10 mouse cellular contexts compared by ENCODE assay signal in genomic region chr9:94696539-94697079, GRCm38 (mm10). TPM values are rescaled to one million over a fixed set of nuclear protein-coding genes. Genes with fewer than 3 reads are reported as not detected.
DNase-seq lines count a peak whose midpoint lies in the region; ATAC-seq and TF ChIP-seq lines count a peak whose summit lies in the region.
"Had no signal": no experiment of that assay in that cellular context is flagged by ENCODE, and none has a peak within 500 bp of the region (broad histone marks: within the 10 kb centered on the region; RNA-seq: fewer than 3 reads in every experiment).

No protein-coding gene starts in this region.

- no peaks in the 10 kb centered on the region for H3K36me3 ChIP-seq in kidney, adult 2 months (ENCODE audit: control insufficient read depth, insufficient read depth, low read length)
- H3K36me3 ChIP-seq in liver, embryonic 12.5 days, result no peaks in the 10 kb centered on the region
- H3K36me3 ChIP-seq in stomach, embryonic 14.5 days (ENCODE audit: control insufficient read depth, insufficient read depth, low read length), result no peaks in the 10 kb centered on the region
- H3K36me3 ChIP-seq: embryonic facial prominence, embryonic 13.5 days had no signal

- H3K4me3 ChIP-seq in kidney, adult 2 months (ENCODE audit: insufficient read depth, low read depth, low read length), result no peak overlapping the region
- H3K4me3 ChIP-seq in liver, embryonic 12.5 days, result no peak overlapping the region
- no peak overlapping the region for H3K4me3 ChIP-seq in stomach, embryonic 14.5 days (ENCODE audit: low read depth, low read length)
- H3K4me3 ChIP-seq: embryonic facial prominence, embryonic 13.5 days had no signal

- 63% methylated on average over 9 of the region's 9 CpGs for WGBS in kidney, adult 2 months
- WGBS in liver, embryonic 12.5 days (ENCODE audit: insufficient replicate concordance), result 36% methylated on average over 9 of the region's 9 CpGs
- 43% methylated on average over 9 of the region's 9 CpGs for WGBS in stomach, embryonic 14.5 days

- no peak for TF ChIP-seq CTCF in kidney, adult 2 months (conservative IDR thresholded peaks at IDR 0.05; ENCODE audit: insufficient read depth, insufficient read length, low read depth, low read length)

- H3K9ac ChIP-seq in liver, embryonic 12.5 days, result no peak overlapping the region
- H3K9ac ChIP-seq in stomach, embryonic 14.5 days (replicated peaks; ENCODE audit: low read depth, low read length), result no peak overlapping the region
- H3K9ac ChIP-seq: embryonic facial prominence, embryonic 13.5 days had no signal

- peak; percentile 19 for DNase-seq in kidney, adult 2 months
- DNase-seq in kidney, adult 8-10 months, result no peak
- peak; percentile 3 for DNase-seq in c-Kit-positive CD71-positive TER-119-positive erythroid progenitor cells, embryonic 14.5 days (ENCODE audit: low spot score)
- no peak for DNase-seq in left cerebral cortex, adult 11 months (ENCODE audit: low spot score)
- DNase-seq in right cerebral cortex, postnatal 36 days (ENCODE audit: low spot score in 2 of 2), result no peak

- peak; percentile 73 for ATAC-seq in liver, embryonic 12.5 days
- ATAC-seq in stomach, embryonic 14.5 days (ENCODE audit: insufficient number of reproducible peaks, insufficient read depth, low FRiP score, low read depth), result peak; percentile 83
- no peak for ATAC-seq in frontal cortex, adult (ENCODE audit: low TSS enrichment)
- ATAC-seq: hindbrain, embryonic 16.5 days had no signal

- no peaks in the 10 kb centered on the region for H3K4me1 ChIP-seq in kidney, adult 2 months (ENCODE audit: control insufficient read depth, insufficient read depth, low read length)
- H3K4me1 ChIP-seq in liver, embryonic 12.5 days, result peaks cover 58% of the 10 kb centered on the region
- H3K4me1 ChIP-seq in stomach, embryonic 14.5 days (ENCODE audit: control insufficient read depth, insufficient read depth, low read length), result peaks cover 4% of the 10 kb centered on the region; the same call in 1 of the 2 replicates

- H3K4me2 ChIP-seq in liver, embryonic 12.5 days, result peak overlapping the region; percentile 21
- H3K4me2 ChIP-seq in stomach, embryonic 14.5 days (replicated peaks; ENCODE audit: low read depth, low read length), result no peak overlapping the region
- H3K4me2 ChIP-seq: embryonic facial prominence, embryonic 13.5 days had no signal

- TF ChIP-seq POLR2A in kidney, adult 2 months (IDR thresholded peaks at IDR 0.05; ENCODE audit: low read depth, low read length), result no peak

- no peaks in the 10 kb centered on the region for H3K27me3 ChIP-seq in kidney, adult 2 months (replicated peaks; ENCODE audit: control insufficient read depth, insufficient read depth, low read length)
- no peaks in the 10 kb centered on the region for H3K27me3 ChIP-seq in liver, embryonic 12.5 days (replicated peaks)
- no peaks in the 10 kb centered on the region for H3K27me3 ChIP-seq in stomach, embryonic 14.5 days (ENCODE audit: control insufficient read depth, insufficient read depth, low read length)
- H3K27me3 ChIP-seq: embryonic facial prominence, embryonic 13.5 days had no signal

- H3K9me3 ChIP-seq in liver, embryonic 12.5 days (replicated peaks), result no peaks in the 10 kb centered on the region
- H3K9me3 ChIP-seq in stomach, embryonic 14.5 days (ENCODE audit: control insufficient read depth, low read depth, low read length), result no peaks in the 10 kb centered on the region
- H3K9me3 ChIP-seq: embryonic facial prominence, embryonic 13.5 days had no signal

- no peak overlapping the region for H3K27ac ChIP-seq in kidney, adult 2 months (ENCODE audit: insufficient read depth, low read depth, low read length)
- H3K27ac ChIP-seq in liver, embryonic 12.5 days, result peak overlapping the region; percentile 43; the same call in 1 of the 2 replicates
- H3K27ac ChIP-seq in stomach, embryonic 14.5 days (ENCODE audit: low read length), result no peak overlapping the region
- H3K27ac ChIP-seq: embryonic facial prominence, embryonic 13.5 days had no signal

RNA-seq across cellular contexts. Expression of gene Slc9a9, which starts 26.9 kb away (rescaled TPM):
- 1.2 and 1.5 TPM in 2 replicates for polyA plus RNA-seq in kidney, adult 2 months (2012; rRNA removed)
- polyA plus RNA-seq in liver, embryonic 12.5 days (2016; fragmentation: Nextera tagmentation; extraction: Ambion mirVana), result 1.6 and 1.7 TPM in 2 replicates
- 4.2 and 4.6 TPM in 2 replicates for polyA plus RNA-seq in stomach, embryonic 14.5 days (2014; fragmentation: Nextera tagmentation; extraction: Ambion mirVana)

Comparison
In these comparisons a context has a peak if more than half of its experiments do, and no peak if none do; other contexts are left out.
1. DNase-seq: peak in kidney, adult 2 months (single experiment) and c-Kit-positive CD71-positive TER-119-positive erythroid progenitor cells, embryonic 14.5 days (single experiment); none in kidney, adult 8-10 months (0 of 2), left cerebral cortex, adult 11 months (single experiment) and right cerebral cortex, postnatal 36 days (0 of 2).